Mouse (Mus musculus) forebrain, embryonic 12.5 days (tissue): ENCODE measurements at regions not wholly inside any gene's neighbourhood (a gene's known extent, or its start where the extent isn't known, plus 50 kb on each side); places are given as distances from the start of the nearest gene placed in this dataset.

Experiments used
- ATAC-seq: fragments of 200-750 bp; cut with Nextera tagmentation; 2 replicates; pipeline ENCODE4 v1.8.0; 2017; ENCODE audit warnings: moderate TSS enrichment; ENCODE audit not compliant: low FRiP score
- H3K27ac ChIP-seq: fragments of 300-500 bp; sonication (generic); 2 replicates; pipeline ENCODE4 v1.5.1; 2016; ENCODE audit warnings: mild to moderate bottlenecking
- H3K27me3 ChIP-seq: fragments of 300-500 bp; sonication (generic); 2 replicates; pipeline ENCODE4 v1.6.1; 2016; ENCODE audit warnings: mild to moderate bottlenecking
- H3K36me3 ChIP-seq: fragments of 300-500 bp; sonication (generic); replicated peaks from 2 replicates; pipeline ENCODE4 v1.6.1; 2016; ENCODE audit warnings: mild to moderate bottlenecking
- H3K4me1 ChIP-seq: fragments of 300-500 bp; sonication (generic); 2 replicates; pipeline ENCODE4 v1.6.1; 2016
- H3K4me2 ChIP-seq: fragments of 300-500 bp; sonication (generic); 2 replicates; pipeline ENCODE4 v1.6.1; 2016; ENCODE audit warnings: mild to moderate bottlenecking, moderate library complexity
- H3K4me3 ChIP-seq: fragments of 300-500 bp; sonication (generic); replicated peaks from 2 replicates; pipeline ENCODE4 v1.5.1; 2016; ENCODE audit warnings: mild to moderate bottlenecking
- H3K9ac ChIP-seq: fragments of 300-500 bp; sonication (generic); 2 replicates; pipeline ENCODE4 v1.6.1; 2016; ENCODE audit warnings: mild to moderate bottlenecking
- H3K9me3 ChIP-seq: fragments of 300-500 bp; sonication (generic); 2 replicates; pipeline ENCODE4 v1.6.1; 2016
- WGBS: fragments of 180-500 bp; shearing (Covaris S2); methylation state at CpG from one replicate; pipeline ENCODE4 v1.1.7; 2016; 5-methylcytosine and 5-hydroxymethylcytosine counted together

- peak; percentile 95 for ATAC-seq
- peak overlapping the region; percentile 88 for H3K4me2 ChIP-seq
- no peaks in the 10 kb centered on the region for H3K9me3 ChIP-seq
- peak overlapping the region; percentile 46 for H3K4me3 ChIP-seq
- peak overlapping the region; percentile 78 for H3K27ac ChIP-seq
- no peaks in the 10 kb centered on the region for H3K36me3 ChIP-seq
- H3K9ac ChIP-seq, result peak overlapping the region; percentile 58
- H3K27me3 ChIP-seq, result peaks cover 50% of the 10 kb centered on the region
- peaks cover 21% of the 10 kb centered on the region for H3K4me1 ChIP-seq
- WGBS, result 1% methylated on average over 40 of the region's 62 CpGs
Observed at GRCm38 (mm10) chr16:30008451-30009357, 55.5 kb upstream of the Hes1 start.

DNA sequence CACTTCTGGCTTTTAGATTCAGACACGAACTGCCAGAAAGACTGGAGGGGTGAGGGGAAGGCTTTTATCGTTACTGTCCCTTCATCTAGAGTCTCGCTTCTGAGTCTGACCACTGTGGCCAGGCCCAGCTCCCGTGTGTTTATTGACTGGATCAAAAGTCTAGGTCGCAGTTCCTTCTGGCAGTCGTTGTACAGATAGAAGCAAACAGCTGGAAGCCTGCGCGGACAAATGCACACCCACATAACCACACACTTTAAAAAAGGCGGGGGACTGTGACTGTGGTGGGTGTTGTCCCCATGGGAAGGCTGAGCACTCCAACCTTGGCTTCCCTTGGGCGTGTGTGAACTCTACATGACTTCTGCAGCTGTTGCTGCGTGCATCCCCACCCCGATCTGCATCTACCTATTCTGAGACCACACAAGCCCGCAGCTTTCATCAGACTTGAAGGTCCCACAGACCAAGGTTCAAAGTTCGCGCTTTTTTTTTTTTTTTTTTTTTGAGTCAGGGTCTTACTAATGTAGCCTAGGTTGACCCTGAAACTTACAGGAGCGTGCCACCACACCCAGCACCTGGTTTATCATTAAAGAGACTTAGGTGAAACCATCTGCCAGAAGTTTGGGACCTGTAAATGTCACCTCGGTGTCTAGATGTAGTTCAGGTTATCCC is 54.5 kb upstream of the Hes1 start:
- H3K9ac ChIP-seq, result peak overlapping the region; percentile 58; the same call in 1 of the 2 replicates
- peak overlapping the region; percentile 88 for H3K4me2 ChIP-seq
- 22% methylated on average over 17 of the region's 17 CpGs for WGBS
- no peak overlapping the region for H3K27ac ChIP-seq
- H3K27me3 ChIP-seq, result peaks cover 48% of the 10 kb centered on the region
- ATAC-seq, result peak; percentile 24; the same call in 1 of the 2 replicates
- no peaks in the 10 kb centered on the region for H3K9me3 ChIP-seq
- peak overlapping the region; percentile 46 for H3K4me3 ChIP-seq
- no peaks in the 10 kb centered on the region for H3K36me3 ChIP-seq
- peaks cover 21% of the 10 kb centered on the region for H3K4me1 ChIP-seq

DNA sequence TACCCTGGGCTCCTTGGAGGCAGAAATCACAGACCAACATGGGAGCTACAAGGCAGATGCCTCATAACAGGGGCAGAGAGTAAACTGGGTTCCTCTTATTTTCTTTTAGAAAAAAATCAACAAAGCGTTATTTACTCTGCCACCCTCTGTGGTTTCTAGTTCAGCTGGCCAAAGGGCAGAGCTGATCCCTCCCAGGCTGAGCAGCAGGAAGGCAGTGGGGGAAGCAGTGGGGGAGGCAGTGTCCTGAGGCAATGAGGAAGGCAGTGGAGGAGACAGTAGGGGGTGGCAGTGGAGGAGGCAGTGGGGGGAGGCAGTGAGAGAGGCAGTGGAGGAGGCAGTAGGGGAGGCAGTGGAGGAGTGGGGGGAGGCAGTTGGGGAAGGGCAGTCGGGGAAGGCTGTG is 51.1 kb upstream of the Hes1 start:
- H3K27me3 ChIP-seq, result peaks cover 35% of the 10 kb centered on the region; the same call in 1 of the 2 replicates
- 52% methylated on average over 2 of the region's 2 CpGs for WGBS
- no peak overlapping the region for H3K4me2 ChIP-seq
- H3K4me1 ChIP-seq, result peaks cover 32% of the 10 kb centered on the region
- H3K4me3 ChIP-seq, result no peak overlapping the region
- H3K9me3 ChIP-seq, result no peaks in the 10 kb centered on the region
- ATAC-seq, result no peak
- H3K36me3 ChIP-seq, result no peaks in the 10 kb centered on the region
- no peak overlapping the region for H3K27ac ChIP-seq
- H3K9ac ChIP-seq, result no peak overlapping the region

DNA sequence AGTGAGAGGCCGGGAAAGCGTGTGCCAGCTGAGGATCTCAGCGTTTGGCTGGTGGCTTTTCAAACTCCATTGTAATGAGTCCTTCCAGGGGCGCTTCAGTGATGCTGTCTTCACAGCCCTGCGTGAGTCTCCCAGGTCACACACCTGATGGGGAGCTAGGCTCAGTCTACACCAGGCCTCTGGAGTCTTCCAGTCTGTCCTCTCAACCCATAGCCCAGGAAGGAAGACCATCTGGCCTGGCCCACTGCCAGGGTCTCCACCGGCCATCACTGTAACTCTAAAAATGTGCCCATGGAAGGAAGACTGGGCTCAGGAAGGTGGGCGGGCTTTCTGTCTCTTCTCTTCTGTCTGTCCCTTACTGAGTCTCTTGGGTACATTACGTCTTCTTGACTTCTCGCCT is 50.2 kb upstream of the Hes1 start:
- no peak for ATAC-seq
- H3K9me3 ChIP-seq, result no peaks in the 10 kb centered on the region
- no peak overlapping the region for H3K4me3 ChIP-seq
- H3K4me1 ChIP-seq, result peaks cover 24% of the 10 kb centered on the region
- no peak overlapping the region for H3K9ac ChIP-seq
- H3K36me3 ChIP-seq, result no peaks in the 10 kb centered on the region
- no peak overlapping the region for H3K4me2 ChIP-seq
- WGBS, result 89% methylated on average over 9 of the region's 9 CpGs
- peaks cover 37% of the 10 kb centered on the region for H3K27me3 ChIP-seq
- H3K27ac ChIP-seq, result no peak overlapping the region
